ENCODE assay signal across 16 mouse cellular contexts in genomic region chr8:35280741-35281140, GRCm38 (mm10).
"Had no signal": no experiment of that assay in that cellular context is flagged by ENCODE, and none has a peak within 500 bp of the region (broad histone marks: within the 10 kb centered on the region; RNA-seq: fewer than 3 reads in every experiment).

No protein-coding gene starts in this region.

- H3K9ac ChIP-seq: neural tube, embryonic 12.5 days; neural tube, embryonic 13.5 days; neural tube, embryonic 15.5 days; stomach, embryonic 15.5 days had no signal

- H3K27ac ChIP-seq: neural tube, embryonic 12.5 days; neural tube, embryonic 13.5 days; neural tube, embryonic 15.5 days; stomach, embryonic 15.5 days; stomach, postnatal 0 days had no signal

- H3K36me3 ChIP-seq: neural tube, embryonic 12.5 days; neural tube, embryonic 13.5 days; neural tube, embryonic 15.5 days; stomach, embryonic 15.5 days had no signal

- H3K9me3 ChIP-seq: neural tube, embryonic 12.5 days; neural tube, embryonic 13.5 days; neural tube, embryonic 15.5 days; stomach, embryonic 15.5 days had no signal

- H3K4me1 ChIP-seq: neural tube, embryonic 12.5 days; neural tube, embryonic 13.5 days; stomach, embryonic 15.5 days had no signal

- H3K4me2 ChIP-seq: neural tube, embryonic 12.5 days; neural tube, embryonic 13.5 days; neural tube, embryonic 15.5 days; stomach, embryonic 15.5 days had no signal

- DNase-seq: retina, postnatal 1 day; right cerebral cortex, postnatal 14 days; right cerebral cortex, postnatal 25 days; right cerebral cortex, postnatal 4 days; spleen, adult 18-20 months; thymus, adult 18-20 months; thymus, adult 2 months; thymus, postnatal 14 days; thymus, postnatal 25 days; thymus, postnatal 36 days; thymus, postnatal 4 days had no signal

- H3K4me3 ChIP-seq: neural tube, embryonic 12.5 days; neural tube, embryonic 13.5 days; neural tube, embryonic 15.5 days; stomach, embryonic 15.5 days had no signal

- H3K27me3 ChIP-seq: neural tube, embryonic 12.5 days; neural tube, embryonic 13.5 days; neural tube, embryonic 15.5 days; stomach, embryonic 15.5 days had no signal
